Mouse (Mus musculus): ENCODE results near the gene Stk11. TPM values are rescaled to one million over a fixed set of nuclear protein-coding genes. Genes with fewer than 3 reads are reported as not detected.
"Not testable (repeated sequence)": the region's sequence is repeated elsewhere in the genome, so short reads cannot be mapped to it uniquely, and the experiment has no call there.

Gene Stk11
- polyA plus RNA-seq, 2 experiments: 30.1 to 133 TPM

GRCm38 (mm10) chr10:80165392-80166128 lies 50.0 kb downstream of the Stk11 start, which contains the start of gene Cirbp:
Gene Cirbp (plus strand): TSS chr10:80165985.
- 13% methylated on average over 17 of the region's 20 CpGs for WGBS
- H3K4me2 ChIP-seq (replicated peaks; ENCODE audit: low read depth, low read length, severe bottlenecking): peak within 1 kb of the TSS; percentile 94
- 0 out of 2 replicates have a peak within 1 kb of the TSS, but pooled peaks have one; percentile 52 for H3K27ac ChIP-seq (replicated peaks; ENCODE audit: low read depth, low read length)
- no peak for TF ChIP-seq POLR2A (IDR thresholded peaks at IDR 0.05; ENCODE audit: borderline replicate concordance, extremely low read depth, insufficient read depth, insufficient read length)
- peaks cover 11% of the 10 kb centered on the region for H3K36me3 ChIP-seq (ENCODE audit: control insufficient read depth, insufficient read depth, low read length)
- peak within 1 kb of the TSS; percentile 95 for H3K4me3 ChIP-seq (replicated peaks; ENCODE audit: low read length)
- H3K9me3 ChIP-seq (ENCODE audit: control insufficient read depth, low read length): no peaks in the 10 kb centered on the region
- H3K27me3 ChIP-seq (ENCODE audit: control insufficient read depth, insufficient read depth, low read length): no peaks in the 10 kb centered on the region
- H3K4me1 ChIP-seq (ENCODE audit: control insufficient read depth, insufficient read depth, low read length): peaks cover 55% of the 10 kb centered on the region
- H3K9ac ChIP-seq (ENCODE audit: low read depth, low read length, severe bottlenecking): peak within 1 kb of the TSS; percentile 41
- DNase-seq (ENCODE audit: low spot score): peak; percentile 55
- ATAC-seq (ENCODE audit: low FRiP score, low read depth): no peak

DNA sequence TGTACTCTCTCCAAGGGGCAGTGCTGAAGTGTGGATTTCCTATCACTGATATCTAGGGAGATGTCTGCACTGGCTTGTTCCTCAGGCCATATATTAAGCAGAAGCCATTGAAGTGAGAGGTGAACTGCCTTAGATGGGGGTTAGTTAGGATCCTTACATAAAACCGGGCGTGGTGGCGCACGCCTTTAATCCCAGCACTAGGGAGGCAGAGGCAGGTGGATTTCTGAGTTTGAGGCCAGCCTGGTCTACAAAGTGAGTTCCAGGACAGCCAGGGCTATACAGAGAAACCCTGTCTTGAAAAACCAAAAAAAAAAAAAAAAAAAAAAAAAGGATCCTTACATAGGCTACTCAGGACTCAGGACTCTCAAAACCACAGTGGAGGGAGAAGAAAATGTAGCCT lies 50.5 kb downstream of the Stk11 start:
- H3K27ac ChIP-seq (replicated peaks; ENCODE audit: low read depth, low read length): not testable (repeated sequence)
- H3K4me1 ChIP-seq (ENCODE audit: control insufficient read depth, insufficient read depth, low read length): peaks cover 49% of the 10 kb centered on the region

GRCm38 (mm10) chr10:80167460-80168037 lies 51.9 kb downstream of the Stk11 start:
- under 1% methylated on average over 34 of the region's 55 CpGs for WGBS
- Histone ChIP-seq H3K4me2 (replicated peaks; ENCODE audit: low read depth, low read length, severe bottlenecking) (peak overlapping the region; percentile 63), H3K36me3 (ENCODE audit: control insufficient read depth, insufficient read depth, low read length) (peaks cover 28% of the 10 kb centered on the region), H3K4me3 (replicated peaks; ENCODE audit: low read length) (peak overlapping the region; percentile 95), H3K9me3 (ENCODE audit: control insufficient read depth, low read length) (no peaks in the 10 kb centered on the region), H3K27me3 (ENCODE audit: control insufficient read depth, insufficient read depth, low read length) (no peaks in the 10 kb centered on the region), H3K4me1 (ENCODE audit: control insufficient read depth, insufficient read depth, low read length) (peaks cover 39% of the 10 kb centered on the region), H3K27ac (replicated peaks; ENCODE audit: low read depth, low read length) (peak overlapping the region; percentile 99), H3K9ac (ENCODE audit: low read depth, low read length, severe bottlenecking) (peak overlapping the region; percentile 99)
- peak; percentile 100 for TF ChIP-seq POLR2A (IDR thresholded peaks at IDR 0.05; ENCODE audit: borderline replicate concordance, extremely low read depth, insufficient read depth, insufficient read length)
- ATAC-seq (ENCODE audit: low FRiP score, low read depth) (peak; percentile 92), DNase-seq (ENCODE audit: low spot score) (peak; percentile 99)

More for the DNA sequence above, 50.5 kb downstream of the Stk11 start:
- DNase-seq (ENCODE audit: low spot score); H3K9me3 ChIP-seq (ENCODE audit: control insufficient read depth, low read length); H3K27me3 ChIP-seq (ENCODE audit: control insufficient read depth, insufficient read depth, low read length); ATAC-seq (ENCODE audit: low FRiP score, low read depth); H3K9ac ChIP-seq (ENCODE audit: low read depth, low read length, severe bottlenecking); H3K4me3 ChIP-seq (replicated peaks; ENCODE audit: low read length): not testable (repeated sequence)
- Histone ChIP-seq H3K4me2 (replicated peaks; ENCODE audit: low read depth, low read length, severe bottlenecking) (0 out of 2 replicates have a peak overlapping the region, but pooled peaks have one; percentile 94), H3K36me3 (ENCODE audit: control insufficient read depth, insufficient read depth, low read length) (peaks cover 17% of the 10 kb centered on the region)
- 88% methylated on average over 4 of the region's 4 CpGs for WGBS

DNA sequence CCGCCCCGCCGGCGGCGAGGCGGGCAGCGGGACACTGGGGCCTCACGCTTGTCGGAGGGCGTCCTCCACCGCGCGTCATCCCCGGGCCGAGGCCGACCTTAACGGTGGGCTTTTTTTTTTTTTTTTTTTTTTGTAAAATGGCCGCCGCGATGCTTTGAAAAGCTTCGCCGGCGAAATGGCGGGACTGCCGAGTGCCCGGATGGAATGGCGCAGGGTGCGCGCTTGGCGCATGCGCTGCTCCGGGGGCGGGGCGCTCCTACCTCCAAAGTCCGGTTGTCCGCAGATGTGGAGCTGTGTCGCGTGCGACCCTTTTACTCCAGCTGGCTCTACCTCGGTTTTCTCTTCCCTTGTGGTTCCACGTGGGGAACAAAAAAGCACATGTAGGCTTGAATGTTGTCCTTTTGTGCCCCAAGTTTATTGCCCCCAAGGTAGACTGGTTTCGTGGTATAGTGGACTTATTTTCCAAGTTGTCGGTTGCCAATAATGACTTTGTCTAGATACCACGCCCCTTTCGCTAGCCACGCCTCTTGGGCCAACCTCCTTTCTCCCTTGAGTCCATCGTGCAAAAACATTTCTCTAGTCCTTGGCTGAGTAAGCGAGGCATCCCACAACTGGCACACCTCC lies 52.5 kb downstream of the Stk11 start:
- DNase-seq (ENCODE audit: low spot score): peak; percentile 93
- 1% methylated on average over 40 of the region's 48 CpGs for WGBS
- Histone ChIP-seq H3K4me3 (replicated peaks; ENCODE audit: low read length) (peak overlapping the region; percentile 95), H3K4me2 (replicated peaks; ENCODE audit: low read depth, low read length, severe bottlenecking) (peak overlapping the region; percentile 63), H3K27me3 (ENCODE audit: control insufficient read depth, insufficient read depth, low read length) (no peaks in the 10 kb centered on the region), H3K36me3 (ENCODE audit: control insufficient read depth, insufficient read depth, low read length) (peaks cover 28% of the 10 kb centered on the region), H3K27ac (replicated peaks; ENCODE audit: low read depth, low read length) (peak overlapping the region; percentile 99), H3K9ac (ENCODE audit: low read depth, low read length, severe bottlenecking) (peak overlapping the region; percentile 99), H3K9me3 (ENCODE audit: control insufficient read depth, low read length) (no peaks in the 10 kb centered on the region), H3K4me1 (ENCODE audit: control insufficient read depth, insufficient read depth, low read length) (peaks cover 42% of the 10 kb centered on the region)
- no peak for TF ChIP-seq POLR2A (IDR thresholded peaks at IDR 0.05; ENCODE audit: borderline replicate concordance, extremely low read depth, insufficient read depth, insufficient read length)
- ATAC-seq (ENCODE audit: low FRiP score, low read depth): peak; percentile 60

DNA sequence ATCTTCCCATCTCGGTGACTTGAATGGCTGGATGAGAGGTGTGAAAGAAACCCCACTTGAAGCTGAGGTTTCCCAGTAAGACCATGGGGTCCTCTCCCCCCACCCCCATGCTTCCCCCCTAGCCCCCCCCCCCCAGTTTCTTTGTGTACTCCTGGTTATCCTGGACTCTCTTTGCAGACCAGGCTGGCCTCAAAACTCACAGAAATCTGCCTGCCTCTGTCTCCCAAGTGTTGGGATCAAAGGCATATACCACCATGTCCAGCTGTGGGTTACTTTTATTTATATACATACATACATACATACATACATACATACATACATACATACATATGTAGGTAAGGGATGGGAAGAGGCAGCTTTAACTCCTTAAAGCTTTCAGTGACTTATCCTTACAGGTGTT lies 53.5 kb downstream of the Stk11 start:
- Histone ChIP-seq H3K4me2 (replicated peaks; ENCODE audit: low read depth, low read length, severe bottlenecking) (peak overlapping the region; percentile 63), H3K9ac (ENCODE audit: low read depth, low read length, severe bottlenecking) (peak overlapping the region; percentile 99), H3K4me1 (ENCODE audit: control insufficient read depth, insufficient read depth, low read length) (peaks cover 37% of the 10 kb centered on the region), H3K4me3 (replicated peaks; ENCODE audit: low read length) (peak overlapping the region; percentile 95), H3K27me3 (ENCODE audit: control insufficient read depth, insufficient read depth, low read length) (no peaks in the 10 kb centered on the region), H3K9me3 (ENCODE audit: control insufficient read depth, low read length) (no peaks in the 10 kb centered on the region), H3K36me3 (ENCODE audit: control insufficient read depth, insufficient read depth, low read length) (peaks cover 28% of the 10 kb centered on the region), H3K27ac (replicated peaks; ENCODE audit: low read depth, low read length) (no peak overlapping the region)
- DNase-seq (ENCODE audit: low spot score): no peak
- no peak for ATAC-seq (ENCODE audit: low FRiP score, low read depth)
- no peak for TF ChIP-seq POLR2A (IDR thresholded peaks at IDR 0.05; ENCODE audit: borderline replicate concordance, extremely low read depth, insufficient read depth, insufficient read length)
- 71% methylated on average over 1 of the region's 1 CpGs for WGBS

Data from limb, embryonic 14.5 days (tissue).